ENCODE assay signal across 21 mouse cellular contexts in the genomic region with DNA sequence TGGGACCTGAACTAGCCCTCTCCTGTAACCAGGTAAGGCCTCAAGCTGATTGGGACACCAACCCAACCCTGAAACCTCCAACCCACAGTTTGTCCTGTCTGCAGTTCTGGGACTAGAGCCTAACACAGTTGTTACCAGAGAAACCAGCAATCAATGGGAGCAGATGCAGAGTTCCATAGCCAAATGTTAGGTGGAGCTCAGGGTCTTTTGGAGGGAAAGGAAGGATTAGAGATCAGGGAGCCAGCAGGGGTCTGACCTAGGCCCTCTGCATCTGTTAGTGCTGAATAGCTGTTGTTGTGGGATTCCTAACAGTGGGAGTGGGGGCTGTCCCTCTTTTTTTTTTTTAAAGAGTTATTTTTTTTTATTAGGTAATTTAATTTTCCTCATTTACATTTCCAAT.
"Had no signal": no experiment of that assay in that cellular context is flagged by ENCODE, and none has a peak within 500 bp of the region (broad histone marks: within the 10 kb centered on the region; RNA-seq: fewer than 3 reads in every experiment).

No protein-coding gene starts in this region.

- H3K27ac ChIP-seq: heart, embryonic 13.5 days; heart, embryonic 15.5 days; hindbrain, embryonic 10.5 days; hindbrain, embryonic 12.5 days; hindbrain, embryonic 14.5 days; intestine, embryonic 15.5 days; layer of hippocampus, adult 2 months; left cerebral cortex, adult 2 months; limb, embryonic 10.5 days; limb, embryonic 12.5 days; liver, embryonic 13.5 days; liver, embryonic 15.5 days had no signal

- DNase-seq: gastrocnemius, postnatal 14 days; heart, adult 18-20 months; heart, postnatal 4 days; kidney, adult 18-20 months; kidney, adult 8-10 months; kidney, postnatal 10 days; kidney, postnatal 25 days; kidney, postnatal 4 days; liver; liver, embryonic 13.5 days had no signal

- H3K27me3 ChIP-seq: heart, embryonic 13.5 days; heart, embryonic 15.5 days; hindbrain, embryonic 12.5 days; intestine, embryonic 15.5 days; limb, embryonic 12.5 days; liver, embryonic 13.5 days; liver, embryonic 15.5 days had no signal

- H3K9me3 ChIP-seq: heart, embryonic 15.5 days; intestine, embryonic 15.5 days; limb, embryonic 10.5 days; limb, embryonic 12.5 days; liver, embryonic 13.5 days; liver, embryonic 15.5 days had no signal

- H3K4me3 ChIP-seq: heart, embryonic 13.5 days; heart, embryonic 15.5 days; hindbrain, embryonic 10.5 days; hindbrain, embryonic 12.5 days; intestine, embryonic 15.5 days; layer of hippocampus, adult 2 months; left cerebral cortex, adult 2 months; limb, embryonic 10.5 days; limb, embryonic 12.5 days; liver, embryonic 13.5 days; liver, embryonic 15.5 days had no signal

- H3K4me1 ChIP-seq: heart, embryonic 13.5 days; heart, embryonic 15.5 days; hindbrain, embryonic 10.5 days; hindbrain, embryonic 12.5 days; intestine, embryonic 15.5 days; limb, embryonic 10.5 days; limb, embryonic 12.5 days; liver, embryonic 13.5 days; liver, embryonic 15.5 days had no signal

- H3K9ac ChIP-seq: heart, embryonic 13.5 days; heart, embryonic 15.5 days; hindbrain, embryonic 12.5 days; hindbrain, embryonic 14.5 days; intestine, embryonic 15.5 days; limb, embryonic 12.5 days; liver, embryonic 13.5 days; liver, embryonic 15.5 days had no signal

- H3K36me3 ChIP-seq: intestine, embryonic 15.5 days had no signal
